Mouse (Mus musculus): ENCODE results near the gene Rtp3. TPM values are rescaled to one million over a fixed set of nuclear protein-coding genes. Genes with fewer than 3 reads are reported as not detected.

The Rtp3 gene
- polyA plus RNA-seq, 1 experiment from 2014 or later = not detected

- Histone ChIP-seq H3K27ac (replicated peaks) (no peak overlapping the region), H3K4me1 (no peaks in the 10 kb centered on the region), H3K27me3 (no peaks in the 10 kb centered on the region), H3K36me3 (no peaks in the 10 kb centered on the region), H3K9ac (replicated peaks) (no peak overlapping the region), H3K4me2 (replicated peaks) (no peak overlapping the region), H3K4me3 (no peak overlapping the region), H3K9me3 (no peaks in the 10 kb centered on the region)
- ATAC-seq (replicated peaks) = no peak
- 86% methylated on average over 7 of the region's 7 CpGs for WGBS
Measured at GRCm38 (mm10) chr9:110935941-110936340, 54.4 kb downstream of the Rtp3 start.

Other genes starting within 250 kb of the Rtp3 start
- gene Myl3, start 248.7 kb downstream of the Rtp3 start, polyA plus RNA-seq (2015; fragmentation: Nextera tagmentation; extraction: Ambion mirVana) = 0.45 and 1.3 TPM in 2 replicates
- gene Pth1r, start 243.4 kb downstream of the Rtp3 start, polyA plus RNA-seq (2015; fragmentation: Nextera tagmentation; extraction: Ambion mirVana) = 6.3 and 7.0 TPM in 2 replicates
- not detected in 2 replicates for gene Prss42, start 192.4 kb downstream of the Rtp3 start, polyA plus RNA-seq (2015; fragmentation: Nextera tagmentation; extraction: Ambion mirVana)
- not detected in 2 replicates for gene Prss44, start 176.6 kb downstream of the Rtp3 start, polyA plus RNA-seq (2015; fragmentation: Nextera tagmentation; extraction: Ambion mirVana)
- not detected in 2 replicates for gene Prss43, start 163.9 kb downstream of the Rtp3 start, polyA plus RNA-seq (2015; fragmentation: Nextera tagmentation; extraction: Ambion mirVana)
- gene Prss45, start 156.0 kb downstream of the Rtp3 start, polyA plus RNA-seq (2015; fragmentation: Nextera tagmentation; extraction: Ambion mirVana) = 0.20 TPM in 1 of 2 replicates, not detected in the other
- not detected in 2 replicates for gene Prss46, start 146.1 kb downstream of the Rtp3 start, polyA plus RNA-seq (2015; fragmentation: Nextera tagmentation; extraction: Ambion mirVana)
- gene Prss50, start 132.6 kb downstream of the Rtp3 start, polyA plus RNA-seq (2015; fragmentation: Nextera tagmentation; extraction: Ambion mirVana) = 0.15 and 0.20 TPM in 2 replicates
- gene Als2cl, start 110.7 kb downstream of the Rtp3 start, polyA plus RNA-seq (2015; fragmentation: Nextera tagmentation; extraction: Ambion mirVana) = 0.60 and 0.74 TPM in 2 replicates
- 0.92 and 1.2 TPM in 2 replicates for gene Tmie, start 110.5 kb downstream of the Rtp3 start, polyA plus RNA-seq (2015; fragmentation: Nextera tagmentation; extraction: Ambion mirVana)
- gene Fam240a, start 73.7 kb downstream of the Rtp3 start, polyA plus RNA-seq (2015; fragmentation: Nextera tagmentation; extraction: Ambion mirVana) = not detected in 2 replicates
- gene Tdgf1, start 44.4 kb downstream of the Rtp3 start, polyA plus RNA-seq (2015; fragmentation: Nextera tagmentation; extraction: Ambion mirVana) = not detected in 2 replicates
- gene Lrrc2, start 39.0 kb downstream of the Rtp3 start, polyA plus RNA-seq (2015; fragmentation: Nextera tagmentation; extraction: Ambion mirVana) = 0.13 and 0.36 TPM in 2 replicates
- gene Ltf, start 28.7 kb upstream of the Rtp3 start, polyA plus RNA-seq (2015; fragmentation: Nextera tagmentation; extraction: Ambion mirVana) = 0.64 and 0.70 TPM in 2 replicates
- 1.0 and 1.1 TPM in 2 replicates for gene Ccrl2, start 66.9 kb upstream of the Rtp3 start, polyA plus RNA-seq (2015; fragmentation: Nextera tagmentation; extraction: Ambion mirVana)
- 41.8 and 42.8 TPM in 2 replicates for gene Lrrfip2, start 127.0 kb upstream of the Rtp3 start, polyA plus RNA-seq (2015; fragmentation: Nextera tagmentation; extraction: Ambion mirVana)

Data from forebrain, embryonic 15.5 days (tissue).